Mouse (Mus musculus) intestine, postnatal 0 days (tissue): ENCODE data around the gene Crb1. TPM values are rescaled to one million over a fixed set of nuclear protein-coding genes. Genes with fewer than 3 reads are reported as not detected.

Experiments used
- ATAC-seq: fragments of 200-750 bp; cut with Nextera tagmentation; 2 replicates; pipeline ENCODE4 v1.8.0; 2017; ENCODE audit warnings: mild to moderate bottlenecking, moderate TSS enrichment, moderate library complexity
- H3K27ac ChIP-seq: fragments of 300-500 bp; sonication (generic); 2 replicates; pipeline ENCODE4 v1.5.1; 2014; ENCODE audit warnings: mild to moderate bottlenecking, low read depth, low read length, moderate library complexity
- H3K27me3 ChIP-seq: fragments of 300-500 bp; sonication (generic); replicated peaks from 2 replicates; pipeline ENCODE4 v1.6.1; 2014; ENCODE audit warnings: low read length, mixed read lengths; ENCODE audit not compliant: control insufficient read depth, insufficient read depth
- H3K36me3 ChIP-seq: fragments of 300-500 bp; sonication (generic); 2 replicates; pipeline ENCODE4 v1.6.1; 2014; ENCODE audit warnings: mild to moderate bottlenecking, moderate library complexity; ENCODE audit not compliant: control insufficient read depth, insufficient read depth
- H3K4me1 ChIP-seq: fragments of 300-500 bp; sonication (generic); replicated peaks from 2 replicates; pipeline ENCODE4 v1.6.1; 2014; ENCODE audit warnings: antibody characterized with exemption, low read length, mixed read lengths; ENCODE audit not compliant: control insufficient read depth, insufficient read depth
- H3K4me2 ChIP-seq: fragments of 300-500 bp; sonication (generic); replicated peaks from 2 replicates; pipeline ENCODE4 v1.6.1; 2014; ENCODE audit warnings: low read depth, mild to moderate bottlenecking, moderate library complexity
- H3K4me3 ChIP-seq: fragments of 300-500 bp; sonication (generic); 2 replicates; pipeline ENCODE4 v1.5.1; 2014; ENCODE audit warnings: low read depth, low read length
- H3K9ac ChIP-seq: fragments of 300-500 bp; sonication (generic); 2 replicates; pipeline ENCODE4 v1.6.1; 2014; ENCODE audit warnings: mild to moderate bottlenecking, low read depth, low read length
- H3K9me3 ChIP-seq: fragments of 300-500 bp; sonication (generic); 2 replicates; pipeline ENCODE4 v1.6.1; 2016; ENCODE audit warnings: mixed run types; ENCODE audit not compliant: control insufficient read depth
- CTCF ChIP-seq: sonication (generic); IDR thresholded peaks from 2 replicates; pipeline ENCODE4 v1.5.1; 2016; ENCODE audit warnings: low read depth, mild to moderate bottlenecking, control low read depth, antibody characterized with exemption, moderate library complexity
- WGBS: fragments of 180-500 bp; shearing (Covaris S2); extraction: QIAGEN DNeasy Blood & Tissue Kit; methylation state at CpG from one replicate; pipeline ENCODE4 v1.1.7; 2014; 5-methylcytosine and 5-hydroxymethylcytosine counted together
- polyA plus RNA-seq: library from polyadenylated mRNA; unstranded; fragments of >200 nt; fragmentation: Nextera tagmentation; extraction: Ambion mirVana; gene quantifications from 2 replicates; pipeline ENCODE4 v1.2.1, GENCODE M21; 2015

Crb1 gene
- polyA plus RNA-seq, 1 experiment from 2014 or later, result 0.03 TPM

DNA sequence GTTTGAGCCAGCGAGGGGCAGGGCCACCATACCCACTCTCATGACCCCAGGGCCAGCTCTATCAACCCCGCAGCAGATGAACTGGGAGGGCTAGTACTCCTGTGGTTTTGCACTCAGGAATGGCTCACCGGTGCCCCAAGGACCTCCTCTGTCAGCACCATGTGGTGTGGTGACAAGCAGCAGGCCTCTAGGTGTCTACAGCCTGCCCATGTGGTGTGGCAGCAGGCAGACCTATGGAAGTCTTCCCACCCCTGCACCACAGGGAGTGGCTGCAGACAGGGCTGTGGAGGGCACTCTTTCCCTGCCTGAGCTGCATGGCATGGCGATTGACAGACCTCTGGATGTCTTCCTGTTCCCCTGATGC, 2.7 kb upstream of the Crb1 start:
- H3K4me3 ChIP-seq, result no peak overlapping the region
- H3K27ac ChIP-seq, result no peak overlapping the region
- H3K27me3 ChIP-seq, result no peaks in the 10 kb centered on the region
- no peak for TF ChIP-seq CTCF
- 26% methylated on average over 4 of the region's 4 CpGs for WGBS
- no peak overlapping the region for H3K9ac ChIP-seq
- no peaks in the 10 kb centered on the region for H3K36me3 ChIP-seq
- H3K4me1 ChIP-seq, result no peaks in the 10 kb centered on the region
- no peak for ATAC-seq
- H3K9me3 ChIP-seq, result no peaks in the 10 kb centered on the region
- no peak overlapping the region for H3K4me2 ChIP-seq

DNA sequence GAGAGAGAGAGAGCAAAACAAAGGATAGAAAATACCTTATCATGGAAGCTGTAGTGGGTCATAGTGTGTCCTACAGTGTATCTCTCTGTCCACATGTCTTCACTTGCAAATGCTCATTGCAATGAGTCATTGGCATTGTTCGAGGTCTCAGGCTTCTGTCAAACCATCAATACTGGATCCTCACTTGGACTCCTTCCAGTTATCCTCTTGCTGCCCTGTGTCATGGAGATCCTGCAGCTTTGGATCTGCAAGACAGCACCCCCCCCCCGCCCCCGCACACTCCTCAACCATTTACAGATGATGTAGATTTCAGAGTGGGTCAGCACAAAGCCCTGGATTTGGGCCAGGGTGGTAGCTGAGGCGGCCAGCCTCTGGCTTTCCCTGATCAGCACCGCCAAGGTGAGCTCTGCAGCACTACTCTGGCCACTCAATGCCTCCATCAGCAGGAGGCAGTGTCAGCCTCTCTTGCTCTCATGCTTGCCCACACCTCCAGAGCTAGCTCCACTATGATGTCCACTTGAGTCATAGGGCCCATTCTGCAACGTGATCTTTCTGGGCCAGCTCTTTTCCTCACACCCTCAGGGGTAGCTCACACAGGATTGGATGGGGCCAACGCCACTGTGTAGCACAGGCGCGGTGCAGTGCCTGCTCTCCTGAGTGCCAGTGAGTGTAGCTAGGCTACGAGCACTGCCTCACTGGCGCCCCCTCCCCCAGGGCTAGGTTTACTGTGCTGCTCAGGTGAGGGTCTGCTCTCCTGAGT, 2.1 kb upstream of the Crb1 start:
- WGBS, result 23% methylated on average over 11 of the region's 11 CpGs
- no peaks in the 10 kb centered on the region for H3K36me3 ChIP-seq
- H3K27ac ChIP-seq, result no peak overlapping the region
- no peak overlapping the region for H3K4me2 ChIP-seq
- peak; percentile 13; the same call in 1 of the 2 replicates for ATAC-seq
- H3K27me3 ChIP-seq, result no peaks in the 10 kb centered on the region
- no peaks in the 10 kb centered on the region for H3K9me3 ChIP-seq
- H3K4me3 ChIP-seq, result no peak overlapping the region
- H3K4me1 ChIP-seq, result no peaks in the 10 kb centered on the region
- TF ChIP-seq CTCF, result peak; percentile 17; the same call in 1 of the 2 replicates
- H3K9ac ChIP-seq, result no peak overlapping the region

- Histone ChIP-seq H3K9ac (no peak overlapping the region), H3K9me3 (no peaks in the 10 kb centered on the region), H3K27me3 (no peaks in the 10 kb centered on the region), H3K27ac (no peak overlapping the region), H3K4me2 (no peak overlapping the region), H3K36me3 (no peaks in the 10 kb centered on the region), H3K4me3 (no peak overlapping the region), H3K4me1 (no peaks in the 10 kb centered on the region)
- no peak for TF ChIP-seq CTCF
- WGBS, result 33% methylated on average over 6 of the region's 6 CpGs
- no peak for ATAC-seq
These were observed 1.0 kb downstream of the Crb1 start for GRCm38 (mm10) chr1:139375900-139376299.

GRCm38 (mm10) chr1:139371341-139371740, 5.6 kb downstream of the Crb1 start:
- no peak overlapping the region for H3K9ac ChIP-seq
- H3K27ac ChIP-seq, result no peak overlapping the region
- ATAC-seq, result no peak
- no peak overlapping the region for H3K4me3 ChIP-seq
- no peak overlapping the region for H3K4me2 ChIP-seq
- no peaks in the 10 kb centered on the region for H3K36me3 ChIP-seq
- H3K4me1 ChIP-seq, result no peaks in the 10 kb centered on the region
- no peak for TF ChIP-seq CTCF
- H3K27me3 ChIP-seq, result no peaks in the 10 kb centered on the region
- no peaks in the 10 kb centered on the region for H3K9me3 ChIP-seq
- WGBS, result 63% methylated on average over 6 of the region's 6 CpGs

- no peak overlapping the region for H3K9ac ChIP-seq
- H3K27me3 ChIP-seq, result no peaks in the 10 kb centered on the region
- no peak for ATAC-seq
- no peak for TF ChIP-seq CTCF
- no peaks in the 10 kb centered on the region for H3K9me3 ChIP-seq
- H3K4me2 ChIP-seq, result no peak overlapping the region
- 41% methylated on average over 4 of the region's 4 CpGs for WGBS
- H3K27ac ChIP-seq, result no peak overlapping the region
- H3K36me3 ChIP-seq, result no peaks in the 10 kb centered on the region
- no peaks in the 10 kb centered on the region for H3K4me1 ChIP-seq
- H3K4me3 ChIP-seq, result no peak overlapping the region
These were observed 28.3 kb downstream of the Crb1 start for GRCm38 (mm10) chr1:139348566-139348965.

GRCm38 (mm10) chr1:139346602-139347371, 30.1 kb downstream of the Crb1 start:
- ATAC-seq, result no peak
- WGBS, result 74% methylated on average over 11 of the region's 11 CpGs

More at GRCm38 (mm10) chr1:139346602-139347371, 30.1 kb downstream of the Crb1 start:
- no peaks in the 10 kb centered on the region for H3K4me1 ChIP-seq
- H3K9me3 ChIP-seq, result no peaks in the 10 kb centered on the region
- no peaks in the 10 kb centered on the region for H3K27me3 ChIP-seq
- H3K27ac ChIP-seq, result no peak overlapping the region
- H3K36me3 ChIP-seq, result no peaks in the 10 kb centered on the region
- H3K4me2 ChIP-seq, result no peak overlapping the region
- TF ChIP-seq CTCF, result no peak
- no peak overlapping the region for H3K4me3 ChIP-seq
- no peak overlapping the region for H3K9ac ChIP-seq
